Mouse (Mus musculus) kidney, adult 2 months (tissue): ENCODE measurements at regions not wholly inside any gene's neighbourhood (a gene's known extent, or its start where the extent isn't known, plus 50 kb on each side); places are given as distances from the start of the nearest gene placed in this dataset.

ENCODE experiments used
- DNase-seq: peaks from one replicate; pipeline ENCODE4 v3.0.0; 2021
- H3K27ac ChIP-seq: fragments of 200-500 bp; 2 replicates; pipeline ENCODE4 v1.5.1; 2012; ENCODE audit warnings: low read depth, low read length, control low read depth, inconsistent platforms; ENCODE audit not compliant: insufficient read depth
- H3K27me3 ChIP-seq: fragments of 200-500 bp; replicated peaks from 2 replicates; pipeline ENCODE4 v1.6.1; 2012; ENCODE audit warnings: mild to moderate bottlenecking, moderate library complexity, low read length, inconsistent platforms; ENCODE audit not compliant: control insufficient read depth, insufficient read depth
- H3K36me3 ChIP-seq: fragments of 200-500 bp; 2 replicates; pipeline ENCODE4 v1.6.1; 2012; ENCODE audit warnings: mild to moderate bottlenecking, moderate library complexity, low read length, inconsistent platforms; ENCODE audit not compliant: control insufficient read depth, insufficient read depth
- H3K4me1 ChIP-seq: fragments of 200-500 bp; 2 replicates; pipeline ENCODE4 v1.6.1; 2011; ENCODE audit warnings: low read length; ENCODE audit not compliant: control insufficient read depth, insufficient read depth
- H3K4me3 ChIP-seq: fragments of 200-500 bp; 2 replicates; pipeline ENCODE4 v1.5.1; 2011; ENCODE audit warnings: mild to moderate bottlenecking, low read depth, low read length, control low read depth; ENCODE audit not compliant: insufficient read depth
- CTCF ChIP-seq: fragments of 200-500 bp; conservative IDR thresholded peaks from 2 replicates; pipeline ENCODE4 v1.5.1; 2011; ENCODE audit warnings: low read depth, mild to moderate bottlenecking, control low read depth, low read length, moderate library complexity, mixed read lengths; ENCODE audit not compliant: insufficient read depth, insufficient read length
- POLR2A ChIP-seq: fragments of 200-500 bp; IDR thresholded peaks from one replicate; pipeline ENCODE4 v1.6.1; 2011; ENCODE audit warnings: low read depth, low read length, control low read depth
- WGBS: fragments of 180-500 bp; shearing (Covaris S2); methylation state at CpG from one replicate; pipeline ENCODE4 v1.1.7; 2018; 5-methylcytosine and 5-hydroxymethylcytosine counted together

GRCm38 (mm10) chr1:77109861-77110785, 404.8 kb downstream of the Epha4 start:
- Histone ChIP-seq H3K27ac (no peak overlapping the region), H3K4me3 (no peak overlapping the region), H3K4me1 (no peaks in the 10 kb centered on the region), H3K27me3 (no peaks in the 10 kb centered on the region), H3K36me3 (no peaks in the 10 kb centered on the region)
- DNase-seq = peak; percentile 84
- no peak for TF ChIP-seq POLR2A
- TF ChIP-seq CTCF = no peak
- WGBS = 79% methylated on average over 6 of the region's 6 CpGs

DNA sequence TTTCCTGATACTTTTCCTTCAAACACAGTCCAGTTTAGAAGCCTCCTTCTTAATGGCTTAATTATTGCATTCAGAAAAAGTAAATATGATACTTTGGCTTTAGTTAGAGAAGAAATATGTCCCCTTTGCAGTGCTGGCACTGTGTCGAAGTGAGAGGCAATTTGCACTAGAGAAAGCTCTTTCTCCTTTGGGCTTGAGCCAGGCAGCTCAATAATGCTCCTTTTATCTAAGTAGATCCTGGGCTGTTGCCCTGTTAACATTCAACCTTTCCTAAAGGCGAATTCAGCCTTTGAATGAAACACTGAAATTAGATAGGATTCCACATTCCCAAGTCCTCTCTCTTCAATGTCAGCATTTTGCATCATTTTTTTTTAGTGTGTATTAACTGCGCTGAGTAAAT, 386.5 kb downstream of the Epha4 start:
- no peak for TF ChIP-seq CTCF
- no peak for TF ChIP-seq POLR2A
- DNase-seq = no peak
- Histone ChIP-seq H3K4me3 (no peak overlapping the region), H3K36me3 (no peaks in the 10 kb centered on the region), H3K27me3 (no peaks in the 10 kb centered on the region), H3K27ac (no peak overlapping the region), H3K4me1 (no peaks in the 10 kb centered on the region)
- 62% methylated on average over 3 of the region's 3 CpGs for WGBS

DNA sequence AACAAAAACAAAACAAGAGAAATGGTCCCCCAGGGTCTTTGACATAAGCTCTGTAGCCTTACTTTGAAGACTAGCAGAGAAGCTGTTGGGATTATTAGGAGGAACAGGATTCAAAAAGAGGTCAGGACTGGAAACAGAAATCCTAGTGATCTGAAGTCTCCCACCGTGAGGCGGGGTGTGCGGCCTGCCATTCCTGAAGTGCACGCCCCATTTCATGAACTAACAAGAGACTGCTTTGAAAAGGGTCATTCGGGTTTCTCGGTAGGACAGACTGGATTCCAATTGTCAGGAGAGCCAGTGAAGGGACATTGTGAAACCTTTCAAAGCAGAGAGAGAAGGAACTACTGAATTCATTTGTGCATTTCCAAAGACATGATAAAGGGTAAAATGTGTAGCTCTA, 377.2 kb downstream of the Epha4 start:
- Histone ChIP-seq H3K4me3 (no peak overlapping the region), H3K27ac (no peak overlapping the region), H3K4me1 (no peaks in the 10 kb centered on the region), H3K27me3 (no peaks in the 10 kb centered on the region), H3K36me3 (no peaks in the 10 kb centered on the region)
- DNase-seq = no peak
- WGBS = 56% methylated on average over 6 of the region's 6 CpGs
- no peak for TF ChIP-seq CTCF
- no peak for TF ChIP-seq POLR2A

GRCm38 (mm10) chr1:77140906-77141305, 374.0 kb downstream of the Epha4 start:
- Histone ChIP-seq H3K27me3 (no peaks in the 10 kb centered on the region), H3K27ac (no peak overlapping the region), H3K36me3 (no peaks in the 10 kb centered on the region), H3K4me1 (no peaks in the 10 kb centered on the region), H3K4me3 (no peak overlapping the region)
- 36% methylated on average over 7 of the region's 7 CpGs for WGBS
- peak; percentile 8 for DNase-seq
- TF ChIP-seq POLR2A (no peak), CTCF (no peak)

GRCm38 (mm10) chr1:77148052-77148451, 366.8 kb downstream of the Epha4 start:
- TF ChIP-seq POLR2A = no peak
- TF ChIP-seq CTCF = no peak
- H3K36me3 ChIP-seq = no peaks in the 10 kb centered on the region
- H3K27ac ChIP-seq = no peak overlapping the region
- DNase-seq = no peak
- WGBS = 96% methylated on average over 4 of the region's 4 CpGs
- H3K27me3 ChIP-seq = no peaks in the 10 kb centered on the region
- H3K4me1 ChIP-seq = no peaks in the 10 kb centered on the region
- H3K4me3 ChIP-seq = no peak overlapping the region

GRCm38 (mm10) chr1:77168316-77168715, 346.6 kb downstream of the Epha4 start:
- TF ChIP-seq CTCF = no peak
- no peak for TF ChIP-seq POLR2A
- DNase-seq = peak; percentile 56
- no peaks in the 10 kb centered on the region for H3K4me1 ChIP-seq
- no peak overlapping the region for H3K27ac ChIP-seq
- no peaks in the 10 kb centered on the region for H3K36me3 ChIP-seq
- no peak overlapping the region for H3K4me3 ChIP-seq
- WGBS = 58% methylated on average over 4 of the region's 4 CpGs
- no peaks in the 10 kb centered on the region for H3K27me3 ChIP-seq

DNA sequence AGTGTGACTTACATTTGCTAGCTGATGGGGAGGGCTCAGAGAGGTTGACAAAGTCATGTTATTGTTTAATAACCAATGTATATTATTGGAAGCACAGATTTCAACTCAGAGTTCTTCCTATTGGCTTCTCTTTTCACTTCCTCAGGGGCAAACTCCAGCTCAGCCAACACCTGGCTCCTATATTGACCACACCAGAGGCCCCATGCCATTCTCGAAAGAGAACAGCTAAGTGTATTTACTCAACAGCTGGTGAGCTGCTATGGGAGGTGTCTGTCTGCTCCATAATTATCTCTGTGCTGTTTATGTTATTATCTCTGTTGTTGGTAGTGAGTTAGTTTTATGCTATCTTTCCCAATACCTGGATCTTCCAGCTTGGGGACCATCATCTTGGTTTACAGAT, 342.4 kb downstream of the Epha4 start:
- no peak for DNase-seq
- WGBS = 76% methylated on average over 1 of the region's 1 CpGs
- TF ChIP-seq POLR2A = no peak
- TF ChIP-seq CTCF = no peak

GRCm38 (mm10) chr1:77174801-77175200, 340.1 kb downstream of the Epha4 start:
- 75% methylated on average over 4 of the region's 4 CpGs for WGBS
- Histone ChIP-seq H3K27me3 (no peaks in the 10 kb centered on the region), H3K36me3 (no peaks in the 10 kb centered on the region), H3K4me3 (no peak overlapping the region), H3K4me1 (no peaks in the 10 kb centered on the region; the same call in 1 of the 2 replicates), H3K27ac (no peak overlapping the region)
- TF ChIP-seq POLR2A (no peak), CTCF (no peak)
- no peak for DNase-seq

More for the DNA sequence above, 342.4 kb downstream of the Epha4 start:
- Histone ChIP-seq H3K27ac (no peak overlapping the region), H3K36me3 (no peaks in the 10 kb centered on the region), H3K4me1 (no peaks in the 10 kb centered on the region; the same call in 1 of the 2 replicates), H3K4me3 (no peak overlapping the region), H3K27me3 (no peaks in the 10 kb centered on the region)
